Mouse (Mus musculus) kidney, postnatal 0 days (tissue): ENCODE measurements at regions not wholly inside any gene's neighbourhood (a gene's known extent, or its start where the extent isn't known, plus 50 kb on each side); places are given as distances from the start of the nearest gene placed in this dataset.

Source experiments
- ATAC-seq: fragments of 200-750 bp; cut with Nextera tagmentation; replicated peaks from 2 replicates; pipeline ENCODE4 v1.8.0; 2017; ENCODE audit warnings: low read depth, moderate number of reproducible peaks, moderate TSS enrichment, moderate library complexity; ENCODE audit not compliant: low FRiP score
- DNase-seq: peaks from one replicate; pipeline ENCODE4 v3.0.0-alpha.2; 2016; ENCODE audit warnings: low spot score
- H3K27ac ChIP-seq: fragments of 300-500 bp; sonication (generic); 2 replicates; pipeline ENCODE4 v1.5.1; 2014; ENCODE audit warnings: mild to moderate bottlenecking
- H3K27me3 ChIP-seq: fragments of 300-500 bp; sonication (generic); 2 replicates; pipeline ENCODE4 v1.6.1; 2014; ENCODE audit warnings: low read length, mixed read lengths; ENCODE audit not compliant: insufficient read depth
- H3K36me3 ChIP-seq: fragments of 300-500 bp; sonication (generic); 2 replicates; pipeline ENCODE4 v1.6.1; 2014; ENCODE audit warnings: low read length, mixed read lengths; ENCODE audit not compliant: insufficient read depth
- H3K4me1 ChIP-seq: fragments of 300-500 bp; sonication (generic); replicated peaks from 2 replicates; pipeline ENCODE4 v1.6.1; 2014; ENCODE audit warnings: antibody characterized with exemption, low read length, mixed read lengths; ENCODE audit not compliant: insufficient read depth
- H3K4me2 ChIP-seq: fragments of 300-500 bp; sonication (generic); 2 replicates; pipeline ENCODE4 v1.6.1; 2014; ENCODE audit warnings: mild to moderate bottlenecking, low read length, moderate library complexity, mixed read lengths
- H3K4me3 ChIP-seq: fragments of 300-500 bp; sonication (generic); replicated peaks from 2 replicates; pipeline ENCODE4 v1.5.1; 2014; ENCODE audit warnings: low read depth, low read length
- H3K9ac ChIP-seq: fragments of 300-500 bp; sonication (generic); 2 replicates; pipeline ENCODE4 v1.6.1; 2014; ENCODE audit warnings: low read depth, low read length
- H3K9me3 ChIP-seq: fragments of 300-500 bp; sonication (generic); replicated peaks from 2 replicates; pipeline ENCODE4 v1.6.1; 2016; ENCODE audit warnings: low read length, inconsistent platforms, mixed read lengths
- CTCF ChIP-seq: IDR thresholded peaks from 2 replicates; pipeline ENCODE4 v1.5.1; 2016; ENCODE audit warnings: antibody characterized with exemption, low read depth, mild to moderate bottlenecking, moderate library complexity
- whole genome bisulfite sequencing: fragments of 180-500 bp; shearing (Covaris S2); extraction: QIAGEN DNeasy Blood & Tissue Kit; methylation state at CpG from one replicate; pipeline ENCODE4 v1.1.7; 2014; 5-methylcytosine and 5-hydroxymethylcytosine counted together

- no peak for DNase-seq
- no peaks in the 10 kb centered on the region for H3K4me1 ChIP-seq
- no peaks in the 10 kb centered on the region for H3K27me3 ChIP-seq
- no peak overlapping the region for H3K27ac ChIP-seq
- no peak overlapping the region for H3K4me2 ChIP-seq
- ATAC-seq, result no peak
- H3K9ac ChIP-seq, result no peak overlapping the region
- 44% methylated on average over 2 of the region's 2 CpGs for WGBS
- no peaks in the 10 kb centered on the region for H3K36me3 ChIP-seq
- no peaks in the 10 kb centered on the region for H3K9me3 ChIP-seq
- TF ChIP-seq CTCF, result no peak
- H3K4me3 ChIP-seq, result no peak overlapping the region
Measured at GRCm38 (mm10) chr2:57527966-57528365, 290.5 kb downstream of the Gpd2 start.

DNA sequence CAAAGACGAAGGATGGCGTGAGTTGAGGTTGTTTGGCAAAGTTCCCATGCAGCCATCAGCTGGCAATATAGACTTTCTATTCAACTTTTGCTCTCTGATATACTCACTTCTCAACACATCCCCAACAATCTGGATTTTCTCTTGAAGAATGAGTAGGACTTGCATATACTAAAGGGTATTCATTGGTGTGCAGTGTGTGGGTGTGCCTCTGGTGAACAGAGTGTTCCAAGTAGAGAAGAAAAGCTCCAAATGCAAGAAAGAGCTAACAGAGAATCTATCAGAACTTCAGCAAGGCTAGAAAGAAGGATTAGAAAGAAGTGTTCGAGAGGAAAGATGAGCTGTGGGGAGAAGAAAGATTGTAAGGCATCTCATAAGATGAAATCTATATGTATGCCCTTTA, 302.4 kb downstream of the Gpd2 start:
- Histone ChIP-seq H3K27ac (no peak overlapping the region), H3K4me1 (no peaks in the 10 kb centered on the region), H3K9ac (no peak overlapping the region), H3K36me3 (no peaks in the 10 kb centered on the region), H3K4me2 (no peak overlapping the region), H3K9me3 (no peaks in the 10 kb centered on the region), H3K4me3 (no peak overlapping the region), H3K27me3 (no peaks in the 10 kb centered on the region)
- TF ChIP-seq CTCF, result no peak
- no peak for ATAC-seq
- no peak for DNase-seq
- 88% methylated on average over 3 of the region's 3 CpGs for WGBS

DNA sequence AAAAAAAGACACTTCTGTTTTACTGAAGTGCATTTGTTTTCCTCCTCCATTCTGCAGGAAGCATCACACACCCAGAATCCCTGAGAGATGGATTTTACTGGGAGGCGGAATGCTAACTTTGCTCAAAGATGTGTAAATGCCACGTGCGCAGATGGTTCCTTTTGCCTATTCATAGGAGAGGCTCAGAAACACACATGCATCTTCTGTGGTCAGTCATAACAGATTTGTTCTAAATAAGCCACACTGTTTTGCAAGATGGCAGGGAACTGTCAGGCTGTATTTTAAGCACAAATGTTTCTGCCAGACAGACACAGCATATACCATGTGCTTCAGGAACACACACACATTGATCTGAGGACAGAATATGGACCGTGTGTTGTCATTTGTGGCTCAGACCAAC, 327.8 kb downstream of the Gpd2 start:
- H3K4me1 ChIP-seq, result no peaks in the 10 kb centered on the region
- no peaks in the 10 kb centered on the region for H3K9me3 ChIP-seq
- no peak overlapping the region for H3K27ac ChIP-seq
- no peak overlapping the region for H3K9ac ChIP-seq
- no peak for TF ChIP-seq CTCF
- H3K36me3 ChIP-seq, result no peaks in the 10 kb centered on the region
- WGBS, result 90% methylated on average over 4 of the region's 4 CpGs
- H3K4me3 ChIP-seq, result no peak overlapping the region
- no peak for ATAC-seq
- DNase-seq, result no peak
- no peak overlapping the region for H3K4me2 ChIP-seq
- H3K27me3 ChIP-seq, result no peaks in the 10 kb centered on the region

DNA sequence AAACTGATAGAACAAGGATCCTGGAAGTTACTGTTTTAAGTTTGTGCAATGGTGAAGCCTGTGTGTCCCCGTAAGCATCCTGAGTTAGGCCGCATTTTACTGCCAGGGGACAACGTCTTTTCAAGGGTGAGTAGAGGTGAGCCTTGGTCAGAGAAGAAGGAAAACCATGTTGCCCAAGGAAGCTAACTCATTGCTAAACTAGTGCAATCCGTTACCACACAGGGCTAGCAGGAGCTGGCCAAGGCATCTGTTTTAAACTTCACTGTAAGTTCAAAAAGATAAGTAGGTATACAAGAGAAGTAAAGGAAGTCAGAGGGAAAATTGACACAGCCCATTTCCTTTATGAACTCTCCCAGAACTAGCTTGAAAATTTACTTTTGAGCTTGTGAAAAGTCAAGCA, 328.7 kb downstream of the Gpd2 start:
- no peaks in the 10 kb centered on the region for H3K9me3 ChIP-seq
- DNase-seq, result no peak
- 66% methylated on average over 4 of the region's 4 CpGs for WGBS
- H3K27ac ChIP-seq, result no peak overlapping the region
- no peak overlapping the region for H3K4me2 ChIP-seq
- H3K36me3 ChIP-seq, result no peaks in the 10 kb centered on the region
- H3K27me3 ChIP-seq, result no peaks in the 10 kb centered on the region
- TF ChIP-seq CTCF, result no peak
- no peaks in the 10 kb centered on the region for H3K4me1 ChIP-seq
- no peak for ATAC-seq
- H3K9ac ChIP-seq, result no peak overlapping the region
- no peak overlapping the region for H3K4me3 ChIP-seq

DNA sequence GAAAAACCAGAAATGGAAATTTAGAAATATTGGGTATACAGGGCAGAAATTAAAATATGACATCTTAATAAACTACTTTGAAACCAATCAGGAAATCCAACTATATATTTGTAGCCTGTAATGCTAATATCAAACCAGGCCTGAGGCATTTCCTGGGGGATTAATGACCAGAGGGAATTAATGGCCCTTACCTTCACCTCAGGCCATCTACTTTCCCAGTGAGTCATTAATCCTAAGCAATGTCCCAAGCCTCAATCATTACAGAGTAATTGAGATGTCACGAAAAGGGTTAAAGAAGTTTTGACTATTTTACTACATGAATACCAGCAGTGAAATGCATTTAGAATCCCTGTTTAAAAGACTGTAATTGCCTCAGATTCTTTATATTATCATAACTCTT, 329.7 kb downstream of the Gpd2 start:
- no peaks in the 10 kb centered on the region for H3K4me1 ChIP-seq
- no peak overlapping the region for H3K9ac ChIP-seq
- H3K36me3 ChIP-seq, result no peaks in the 10 kb centered on the region
- ATAC-seq (no peak), DNase-seq (peak; percentile 2)
- H3K27ac ChIP-seq, result no peak overlapping the region
- no peaks in the 10 kb centered on the region for H3K27me3 ChIP-seq
- no peak overlapping the region for H3K4me3 ChIP-seq
- no peak overlapping the region for H3K4me2 ChIP-seq
- WGBS, result 47% methylated on average over 1 of the region's 1 CpGs
- no peak for TF ChIP-seq CTCF
- no peaks in the 10 kb centered on the region for H3K9me3 ChIP-seq

- no peak overlapping the region for H3K4me3 ChIP-seq
- TF ChIP-seq CTCF, result no peak
- H3K36me3 ChIP-seq, result no peaks in the 10 kb centered on the region
- WGBS, result 77% methylated on average over 3 of the region's 3 CpGs
- no peak for ATAC-seq
- H3K9ac ChIP-seq, result no peak overlapping the region
- DNase-seq, result no peak
- H3K27ac ChIP-seq, result no peak overlapping the region
- no peaks in the 10 kb centered on the region for H3K9me3 ChIP-seq
- H3K27me3 ChIP-seq, result no peaks in the 10 kb centered on the region
- H3K4me1 ChIP-seq, result no peaks in the 10 kb centered on the region
- H3K4me2 ChIP-seq, result no peak overlapping the region
Measured at GRCm38 (mm10) chr2:57587065-57587464, 349.6 kb downstream of the Gpd2 start.

DNA sequence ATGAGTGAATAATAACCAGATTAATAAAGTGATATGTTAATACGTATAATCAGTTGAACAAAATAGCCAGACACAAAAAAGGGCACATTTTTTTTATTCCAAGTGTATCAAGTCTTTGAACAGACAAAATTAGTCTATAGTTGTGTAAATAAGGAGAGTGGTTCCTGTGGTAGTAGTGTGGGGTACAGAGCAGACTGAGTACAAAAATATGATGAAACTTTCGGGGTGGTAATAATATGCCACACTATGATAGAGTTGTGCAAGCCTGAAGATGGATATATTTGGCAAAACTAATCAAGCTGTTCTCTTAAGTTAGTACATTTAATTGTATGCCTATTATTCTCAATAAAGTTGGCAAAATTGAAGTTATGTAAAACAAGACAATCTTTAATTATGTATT, 356.1 kb downstream of the Gpd2 start:
- no peak for TF ChIP-seq CTCF
- DNase-seq (no peak), ATAC-seq (no peak)
- H3K9ac ChIP-seq, result no peak overlapping the region
- H3K27ac ChIP-seq, result no peak overlapping the region
- no peaks in the 10 kb centered on the region for H3K27me3 ChIP-seq
- no peak overlapping the region for H3K4me2 ChIP-seq
- WGBS, result 91% methylated on average over 2 of the region's 2 CpGs
- H3K4me3 ChIP-seq, result no peak overlapping the region
- H3K9me3 ChIP-seq, result no peaks in the 10 kb centered on the region
- no peaks in the 10 kb centered on the region for H3K4me1 ChIP-seq
- no peaks in the 10 kb centered on the region for H3K36me3 ChIP-seq
